Mouse (Mus musculus) liver, postnatal 0 days (tissue): ENCODE measurements around the gene Med11.

Experiments used
- CTCF ChIP-seq: sonication (generic); IDR thresholded peaks from 2 replicates; pipeline ENCODE4 v1.5.1; 2016; ENCODE audit warnings: antibody characterized with exemption, low read depth
- EP300 ChIP-seq: IDR thresholded peaks from 2 replicates; pipeline ENCODE4 v1.6.1; 2016; ENCODE audit warnings: antibody characterized with exemption, low read depth, mild to moderate bottlenecking

DNA sequence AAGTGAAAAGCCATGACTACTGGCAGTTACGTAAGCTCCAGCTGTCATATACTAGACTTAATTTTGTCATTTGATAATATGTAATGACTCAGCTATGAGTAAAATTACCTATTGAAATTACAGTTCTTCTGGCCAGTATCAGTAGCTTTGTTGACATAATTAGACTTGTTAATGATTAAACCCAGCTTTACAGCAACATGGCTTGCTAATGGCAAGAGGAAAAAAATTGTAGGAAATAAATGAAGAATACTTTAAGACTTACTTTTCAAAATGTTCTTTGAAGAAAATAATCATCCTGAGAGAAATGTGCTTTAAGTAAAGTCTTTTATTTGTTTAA is 48.7 kb downstream of the Med11 start:
- TF ChIP-seq EP300 = no peak
- TF ChIP-seq CTCF = no peak
